ENCODE assay signal across 8 mouse cellular contexts in the genomic region with DNA sequence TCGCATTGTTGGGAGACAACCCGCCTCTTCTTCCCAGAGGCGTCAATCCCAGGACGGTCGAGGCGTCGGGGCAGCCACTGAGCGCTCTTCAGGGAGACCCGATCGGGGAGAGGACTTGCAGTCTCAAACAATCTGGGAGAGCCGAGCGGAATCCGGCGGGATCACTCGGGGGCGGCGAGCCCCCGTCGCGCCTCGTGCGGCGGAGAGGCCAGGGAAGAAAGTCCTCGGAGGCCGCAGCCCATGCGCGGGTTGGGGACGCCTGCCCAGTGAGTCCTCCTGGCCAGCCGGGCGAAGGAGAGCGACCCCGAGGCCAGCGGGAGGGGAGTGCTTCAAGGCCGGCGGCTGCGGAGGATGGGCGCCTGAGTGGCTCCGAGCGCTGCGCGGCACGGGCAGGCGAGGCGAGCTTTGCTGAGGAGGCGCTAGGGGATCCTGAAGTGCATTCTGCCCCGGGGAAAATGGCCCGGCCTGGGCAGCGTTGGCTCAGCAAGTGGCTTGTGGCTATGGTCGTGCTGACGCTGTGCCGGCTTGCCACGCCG. TPM values are rescaled to one million over a fixed set of nuclear protein-coding genes. Genes with fewer than 3 reads are reported as not detected.
DNase-seq lines count a peak whose midpoint lies in the region; ATAC-seq lines count a peak whose summit lies in the region.

No protein-coding gene starts in this region.

- 20% methylated on average over 53 of the region's 53 CpGs for WGBS in forebrain, embryonic 10.5 days
- WGBS in hindbrain, embryonic 14.5 days = 21% methylated on average over 52 of the region's 53 CpGs
- 26% methylated on average over 50 of the region's 53 CpGs for WGBS in liver, embryonic 15.5 days (ENCODE audit: insufficient replicate concordance)

- H3K4me3 ChIP-seq in forebrain, embryonic 10.5 days = peak overlapping the region; percentile 77
- peak overlapping the region; percentile 70 for H3K4me3 ChIP-seq in hindbrain, embryonic 14.5 days (replicated peaks; ENCODE audit: low read length)
- peak overlapping the region; percentile 54 for H3K4me3 ChIP-seq in liver, embryonic 15.5 days (replicated peaks)

- H3K27me3 ChIP-seq in forebrain, embryonic 10.5 days (ENCODE audit: poor library complexity, severe bottlenecking) = peaks cover 99% of the 10 kb centered on the region
- H3K27me3 ChIP-seq in hindbrain, embryonic 14.5 days (ENCODE audit: control insufficient read depth, insufficient read depth, low read length) = no peaks in the 10 kb centered on the region
- peaks cover 41% of the 10 kb centered on the region for H3K27me3 ChIP-seq in liver, embryonic 15.5 days

- peak overlapping the region; percentile 75 for H3K4me2 ChIP-seq in hindbrain, embryonic 14.5 days (replicated peaks)
- peak overlapping the region; percentile 66 for H3K4me2 ChIP-seq in liver, embryonic 15.5 days

- no peak for ATAC-seq in hindbrain, embryonic 14.5 days (ENCODE audit: low FRiP score)
- 0 out of 2 replicates have a peak, but pooled peaks have one; percentile 4 for ATAC-seq in liver, embryonic 15.5 days (ENCODE audit: insufficient read depth)

- DNase-seq in lung, adult 18-20 months = peak; percentile 23 to 47
- no peak for DNase-seq in lung, postnatal 25 days (ENCODE audit: low spot score)
- DNase-seq in adrenal gland, postnatal 10 days = peak; percentile 63
- no peak for DNase-seq in forebrain, embryonic 10.5 days (ENCODE audit: extremely low spot score, low spot score)
- DNase-seq in hindbrain, embryonic 14.5 days (ENCODE audit: low spot score) = no peak
- peak; percentile 53 for DNase-seq in retina, embryonic 14.5 days (ENCODE audit: low spot score)
- DNase-seq in ovary, adult 18-20 months (ENCODE audit: low spot score) = no peak

- H3K36me3 ChIP-seq in forebrain, embryonic 10.5 days (replicated peaks) = peaks cover 32% of the 10 kb centered on the region
- H3K36me3 ChIP-seq in hindbrain, embryonic 14.5 days (replicated peaks; ENCODE audit: control insufficient read depth, insufficient read depth) = no peaks in the 10 kb centered on the region
- no peaks in the 10 kb centered on the region for H3K36me3 ChIP-seq in liver, embryonic 15.5 days (replicated peaks)

- H3K27ac ChIP-seq in forebrain, embryonic 10.5 days = peak overlapping the region; percentile 95
- H3K27ac ChIP-seq in hindbrain, embryonic 14.5 days = peak overlapping the region; percentile 72
- peak overlapping the region; percentile 38; the same call in 1 of the 2 replicates for H3K27ac ChIP-seq in liver, embryonic 15.5 days (replicated peaks)

- peaks cover 44% of the 10 kb centered on the region for H3K4me1 ChIP-seq in forebrain, embryonic 10.5 days
- peaks cover 19% of the 10 kb centered on the region for H3K4me1 ChIP-seq in hindbrain, embryonic 14.5 days (replicated peaks; ENCODE audit: control insufficient read depth, insufficient read depth, low read length)
- 0 out of 2 replicates have a peak, but pooled peaks cover 4% of the 10 kb centered on the region for H3K4me1 ChIP-seq in liver, embryonic 15.5 days (replicated peaks)

- H3K9ac ChIP-seq in hindbrain, embryonic 14.5 days = peak overlapping the region; percentile 77
- peak overlapping the region; percentile 30; the same call in 1 of the 2 replicates for H3K9ac ChIP-seq in liver, embryonic 15.5 days

- no peaks in the 10 kb centered on the region for H3K9me3 ChIP-seq in forebrain, embryonic 10.5 days
- no peaks in the 10 kb centered on the region for H3K9me3 ChIP-seq in hindbrain, embryonic 14.5 days (ENCODE audit: control insufficient read depth, low read length)
- H3K9me3 ChIP-seq in liver, embryonic 15.5 days (replicated peaks) = no peaks in the 10 kb centered on the region

RNA-seq across cellular contexts. Expression of a gene that starts 0.6 kb away (rescaled TPM):
- total RNA-seq in adrenal gland, postnatal 10 days (2021) = 10 to 100 TPM; 48.2 to 53.3 TPM
- 71.3 and 72.2 TPM in 2 replicates for polyA plus RNA-seq in forebrain, embryonic 10.5 days (2016; fragmentation: Nextera tagmentation; extraction: Ambion mirVana)
- 19.3 and 19.6 TPM in 2 replicates for polyA plus RNA-seq in hindbrain, embryonic 14.5 days (2014; fragmentation: Nextera tagmentation; extraction: Ambion mirVana)
- 5.1 and 5.7 TPM in 2 replicates for polyA plus RNA-seq in liver, embryonic 15.5 days (2015; fragmentation: Nextera tagmentation; extraction: Ambion mirVana)

Comparison
In these comparisons a context has a peak if more than half of its experiments do, and no peak if none do; other contexts are left out.
1. DNase-seq: peak in lung, adult 18-20 months (2 of 2), adrenal gland, postnatal 10 days (single experiment) and retina, embryonic 14.5 days (single experiment); none in lung, postnatal 25 days (single experiment), forebrain, embryonic 10.5 days (single experiment), hindbrain, embryonic 14.5 days (single experiment) and ovary, adult 18-20 months (single experiment).
2. H3K27ac ChIP-seq: peak in every context shown above with its lines; median percentile 95 in forebrain, embryonic 10.5 days; 72 in hindbrain, embryonic 14.5 days; 38 in liver, embryonic 15.5 days.
3. Peak in every context shown above with its lines, with median percentiles within 50 percentile points of each other: H3K4me3 ChIP-seq.